Comparison of ENCODE assay signal across 22 mouse cellular contexts in the genomic region with DNA sequence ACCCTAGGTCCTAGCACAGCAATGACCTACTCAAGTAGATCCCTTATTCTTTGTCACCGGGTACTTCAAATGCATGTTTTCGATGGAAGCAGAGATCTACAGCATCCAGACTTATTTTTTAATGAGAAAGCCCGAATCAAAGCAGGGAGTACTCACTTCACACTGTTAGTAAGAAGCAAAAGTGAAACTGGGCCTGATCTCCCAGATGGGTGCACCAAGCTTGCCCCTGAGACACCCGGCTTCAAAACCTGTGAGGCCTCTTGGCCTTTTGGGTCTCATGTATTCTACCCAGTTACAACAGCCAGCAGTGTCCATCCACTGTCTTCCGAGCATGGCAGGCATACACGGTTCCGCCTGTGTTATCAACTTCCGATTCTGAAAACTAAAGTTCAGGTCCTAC. TPM values are rescaled to one million over a fixed set of nuclear protein-coding genes. Genes with fewer than 3 reads are reported as not detected.
DNase-seq lines count a peak whose midpoint lies in the region; ATAC-seq and TF ChIP-seq lines count a peak whose summit lies in the region.
"Had no signal": no experiment of that assay in that cellular context is flagged by ENCODE, and none has a peak within 500 bp of the region (broad histone marks: within the 10 kb centered on the region; RNA-seq: fewer than 3 reads in every experiment).

No protein-coding gene starts in this region.

- peaks cover 10% of the 10 kb centered on the region for H3K79me2 ChIP-seq in CH12.LX (replicated peaks; ENCODE audit: control insufficient read depth, extremely low read depth, insufficient read depth, poor library complexity, severe bottlenecking)

- H3K4me3 ChIP-seq in embryonic facial prominence, embryonic 12.5 days, result no peak overlapping the region
- H3K4me3 ChIP-seq in embryonic facial prominence, embryonic 10.5 days, result no peak overlapping the region
- H3K4me3 ChIP-seq in lung, postnatal 0 days (ENCODE audit: low read depth, low read length), result no peak overlapping the region
- peak overlapping the region in 2 of 3 experiments; percentile 16 to 31 for H3K4me3 ChIP-seq in CH12.LX (replicated peaks in 1 of 3; ENCODE audit: low read depth in 2 of 3, low read length in 2 of 3, poor library complexity in 1 of 3)
- no peak overlapping the region for H3K4me3 ChIP-seq in limb, embryonic 12.5 days (replicated peaks)
- no peak overlapping the region for H3K4me3 ChIP-seq in kidney, embryonic 16.5 days (ENCODE audit: low read length)
- H3K4me3 ChIP-seq: erythroblast, embryonic 14.5 days; forebrain, embryonic 15.5 days; midbrain, embryonic 12.5 days; myocyte had no signal

- no peaks in the 10 kb centered on the region for H3K27me3 ChIP-seq in embryonic facial prominence, embryonic 12.5 days
- no peaks in the 10 kb centered on the region for H3K27me3 ChIP-seq in embryonic facial prominence, embryonic 10.5 days (replicated peaks; ENCODE audit: low read depth, poor library complexity, severe bottlenecking)
- no peaks in the 10 kb centered on the region for H3K27me3 ChIP-seq in lung, postnatal 0 days (replicated peaks; ENCODE audit: insufficient read depth, low read length)
- no peaks in the 10 kb centered on the region for H3K27me3 ChIP-seq in CH12.LX (replicated peaks)
- no peaks in the 10 kb centered on the region for H3K27me3 ChIP-seq in limb, embryonic 12.5 days
- no peaks in the 10 kb centered on the region for H3K27me3 ChIP-seq in kidney, embryonic 16.5 days (ENCODE audit: insufficient read depth, low read length)
- H3K27me3 ChIP-seq: forebrain, embryonic 15.5 days; midbrain, embryonic 12.5 days had no signal

- no peak for TF ChIP-seq POLR2A in CH12.LX (IDR thresholded peaks at IDR 0.05; ENCODE audit: low read depth, low read length)

- 90% methylated on average over 8 of the region's 8 CpGs for WGBS in embryonic facial prominence, embryonic 12.5 days
- WGBS in embryonic facial prominence, embryonic 10.5 days, result 92% methylated on average over 8 of the region's 8 CpGs
- WGBS in lung, postnatal 0 days, result 82% methylated on average over 8 of the region's 8 CpGs
- 89% methylated on average over 8 of the region's 8 CpGs for WGBS in limb, embryonic 12.5 days
- WGBS in kidney, embryonic 16.5 days, result 88% methylated on average over 8 of the region's 8 CpGs

- no peak for TF ChIP-seq EP300 in lung, postnatal 0 days (IDR thresholded peaks at IDR 0.05)
- TF ChIP-seq EP300 in CH12.LX (IDR thresholded peaks at IDR 0.05; ENCODE audit: low read length), result 0 out of 2 replicates have a peak, but pooled peaks have one; percentile 12

- no peak for TF ChIP-seq RAD21 in CH12.LX (IDR thresholded peaks at IDR 0.05; ENCODE audit: low read depth, low read length)

- H3K4me1 ChIP-seq in embryonic facial prominence, embryonic 12.5 days, result peaks cover 23% of the 10 kb centered on the region
- peaks cover 40% of the 10 kb centered on the region for H3K4me1 ChIP-seq in embryonic facial prominence, embryonic 10.5 days
- peaks cover 19% of the 10 kb centered on the region; the same call in 1 of the 2 replicates for H3K4me1 ChIP-seq in lung, postnatal 0 days (ENCODE audit: insufficient read depth, low read depth, low read length)
- peaks cover 4 to 93% of the 10 kb centered on the region in 2 experiments for H3K4me1 ChIP-seq in CH12.LX (ENCODE audit: control insufficient read depth in 1 of 2, insufficient read depth in 2 of 2)
- H3K4me1 ChIP-seq in limb, embryonic 12.5 days (replicated peaks), result peaks cover 36% of the 10 kb centered on the region
- peaks cover 39% of the 10 kb centered on the region for H3K4me1 ChIP-seq in kidney, embryonic 16.5 days (ENCODE audit: insufficient read depth, low read length)

- no peak overlapping the region for H3K4me2 ChIP-seq in embryonic facial prominence, embryonic 12.5 days (replicated peaks)
- no peak overlapping the region for H3K4me2 ChIP-seq in lung, postnatal 0 days (replicated peaks; ENCODE audit: low read depth, low read length)
- peak overlapping the region; percentile 58 for H3K4me2 ChIP-seq in CH12.LX (ENCODE audit: insufficient read depth, low read depth, poor library complexity, severe bottlenecking)
- H3K4me2 ChIP-seq in limb, embryonic 12.5 days, result no peak overlapping the region
- H3K4me2 ChIP-seq in kidney, embryonic 16.5 days (replicated peaks; ENCODE audit: low read depth, low read length), result no peak overlapping the region
- H3K4me2 ChIP-seq: forebrain, embryonic 15.5 days; midbrain, embryonic 12.5 days had no signal

- ATAC-seq in embryonic facial prominence, embryonic 12.5 days (ENCODE audit: insufficient number of reproducible peaks, insufficient read depth, low FRiP score, low TSS enrichment), result no peak
- no peak for ATAC-seq in lung, postnatal 0 days
- no peak for ATAC-seq in limb, embryonic 12.5 days (ENCODE audit: insufficient number of reproducible peaks, insufficient read depth, low FRiP score, low TSS enrichment, low read depth)
- no peak for ATAC-seq in kidney, embryonic 16.5 days (ENCODE audit: low FRiP score, low TSS enrichment)
- ATAC-seq: forebrain, embryonic 15.5 days; hindbrain, embryonic 16.5 days had no signal

- H3K36me3 ChIP-seq in embryonic facial prominence, embryonic 12.5 days, result no peaks in the 10 kb centered on the region
- H3K36me3 ChIP-seq in embryonic facial prominence, embryonic 10.5 days (replicated peaks), result peaks cover 14% of the 10 kb centered on the region
- no peaks in the 10 kb centered on the region for H3K36me3 ChIP-seq in lung, postnatal 0 days (ENCODE audit: insufficient read depth, low read length)
- peaks cover 0 to 27% of the 10 kb centered on the region in 2 experiments for H3K36me3 ChIP-seq in CH12.LX (replicated peaks in 1 of 2; ENCODE audit: control insufficient read depth in 1 of 2, insufficient read depth in 1 of 2, low read length in 1 of 2)
- H3K36me3 ChIP-seq in limb, embryonic 12.5 days, result no peaks in the 10 kb centered on the region
- no peaks in the 10 kb centered on the region for H3K36me3 ChIP-seq in kidney, embryonic 16.5 days (ENCODE audit: insufficient read depth, low read length)
- H3K36me3 ChIP-seq: forebrain, embryonic 15.5 days; midbrain, embryonic 12.5 days had no signal

- TF ChIP-seq CTCF in lung, postnatal 0 days (IDR thresholded peaks at IDR 0.05), result no peak
- no peak for TF ChIP-seq CTCF in CH12.LX (conservative IDR thresholded peaks at IDR 0.05 in 1 of 2, IDR thresholded peaks at IDR 0.05 in 1 of 2; ENCODE audit: low read depth in 2 of 2, low read length in 2 of 2)

- no peak overlapping the region for H3K9ac ChIP-seq in embryonic facial prominence, embryonic 12.5 days
- H3K9ac ChIP-seq in lung, postnatal 0 days (replicated peaks; ENCODE audit: low read depth), result no peak overlapping the region
- H3K9ac ChIP-seq in CH12.LX (ENCODE audit: insufficient read depth, low read depth), result peak overlapping the region; percentile 12; the same call in 1 of the 2 replicates
- H3K9ac ChIP-seq in limb, embryonic 12.5 days (replicated peaks), result no peak overlapping the region
- no peak overlapping the region for H3K9ac ChIP-seq in kidney, embryonic 16.5 days (replicated peaks; ENCODE audit: low read length)
- H3K9ac ChIP-seq: forebrain, embryonic 15.5 days; midbrain, embryonic 12.5 days had no signal

- DNase-seq in embryonic facial prominence, embryonic 10.5 days (ENCODE audit: low spot score), result no peak
- no peak for DNase-seq in lung, postnatal 0 days (ENCODE audit: low spot score)
- no peak for DNase-seq in lung, postnatal 4 days
- no peak for DNase-seq in CH12.LX (ENCODE audit: extremely low read depth)
- DNase-seq in adrenal gland, postnatal 25 days, result no peak
- DNase-seq: adrenal gland, adult 8-10 months; cerebellum, adult 9-10 months; heart, adult 18-20 months; heart, postnatal 10 days; kidney, adult 2 months; layer of hippocampus, postnatal 36 days; left cerebral cortex, postnatal 4 days; lung, adult 2 months; thymus, postnatal 36 days had no signal

- H3K9me3 ChIP-seq in embryonic facial prominence, embryonic 12.5 days, result 0 out of 2 replicates have a peak, but pooled peaks cover 7% of the 10 kb centered on the region
- H3K9me3 ChIP-seq in embryonic facial prominence, embryonic 10.5 days, result peaks cover 3% of the 10 kb centered on the region; the same call in 1 of the 2 replicates
- H3K9me3 ChIP-seq in lung, postnatal 0 days (ENCODE audit: low read length), result no peaks in the 10 kb centered on the region
- peaks cover 11% of the 10 kb centered on the region for H3K9me3 ChIP-seq in CH12.LX (replicated peaks; ENCODE audit: low read length)
- H3K9me3 ChIP-seq in limb, embryonic 12.5 days, result peaks cover 11% of the 10 kb centered on the region; the same call in 1 of the 2 replicates
- H3K9me3 ChIP-seq in kidney, embryonic 16.5 days (ENCODE audit: low read length), result no peaks in the 10 kb centered on the region
- H3K9me3 ChIP-seq: forebrain, embryonic 15.5 days had no signal

- peak overlapping the region; percentile 80; the same call in 1 of the 2 replicates for H3K27ac ChIP-seq in embryonic facial prominence, embryonic 12.5 days
- H3K27ac ChIP-seq in embryonic facial prominence, embryonic 10.5 days (replicated peaks), result no peak overlapping the region
- H3K27ac ChIP-seq in lung, postnatal 0 days (ENCODE audit: low read length), result peak overlapping the region; percentile 22; the same call in 1 of the 2 replicates
- no peak overlapping the region for H3K27ac ChIP-seq in CH12.LX (ENCODE audit: insufficient read depth, low read depth)
- peak overlapping the region; percentile 87; the same call in 1 of the 2 replicates for H3K27ac ChIP-seq in limb, embryonic 12.5 days
- no peak overlapping the region for H3K27ac ChIP-seq in kidney, embryonic 16.5 days (ENCODE audit: low read length)
- H3K27ac ChIP-seq: forebrain, embryonic 15.5 days; midbrain, embryonic 12.5 days had no signal

- in situ Hi-C loops in CH12.LX (cut with MboI; ENCODE audit: low pct_ligation_motif_present, low pct_unique_long_range_greater_than_20kb, low sequenced_read_pairs), result no loop called here

- dilution Hi-C loops in CH12.LX (cut with MboI; ENCODE audit: extremely low pct_ligation_motif_present, extremely low pct_unique_long_range_greater_than_20kb, low sequenced_read_pairs), result no loop called here

RNA-seq across cellular contexts. Expression of a gene that starts 12.0 kb away (rescaled TPM):
- 17.6 and 20.2 TPM in 2 replicates for polyA plus RNA-seq in embryonic facial prominence, embryonic 12.5 days (2016; fragmentation: Nextera tagmentation; extraction: Ambion mirVana)
- polyA plus RNA-seq in embryonic facial prominence, embryonic 10.5 days (2016; fragmentation: Nextera tagmentation; extraction: Ambion mirVana), result 11.0 and 12.1 TPM in 2 replicates
- polyA plus RNA-seq in lung, postnatal 0 days (2015; fragmentation: Nextera tagmentation; extraction: Ambion mirVana), result 23.4 and 28.6 TPM in 2 replicates
- total RNA-seq in CH12.LX (2012; rRNA removed) (20.6 and 23.3 TPM in 2 replicates), CH12.LX (2014; rRNA removed) (37.5 and 39.1 TPM in 2 replicates)
- 47.4 and 61.6 TPM in 2 replicates for polyA plus RNA-seq in CH12.LX (2012; ENCODE audit: insufficient read length, low read depth)
- 16.8 and 17.4 TPM in 2 replicates for polyA plus RNA-seq in limb, embryonic 12.5 days (2016; fragmentation: Nextera tagmentation; extraction: Ambion mirVana)
- 36.4 and 36.9 TPM in 2 replicates for total RNA-seq in adrenal gland, postnatal 25 days (2021)
- 16.6 and 18.7 TPM in 2 replicates for polyA plus RNA-seq in kidney, embryonic 16.5 days (2015; fragmentation: Nextera tagmentation; extraction: Ambion mirVana)

RNA-seq across cellular contexts. Expression of a gene that starts 53.6 kb away (rescaled TPM):
- polyA plus RNA-seq in embryonic facial prominence, embryonic 12.5 days (2016; fragmentation: Nextera tagmentation; extraction: Ambion mirVana), result 14.4 and 14.7 TPM in 2 replicates
- 16.4 and 16.6 TPM in 2 replicates for polyA plus RNA-seq in embryonic facial prominence, embryonic 10.5 days (2016; fragmentation: Nextera tagmentation; extraction: Ambion mirVana)
- polyA plus RNA-seq in lung, postnatal 0 days (2015; fragmentation: Nextera tagmentation; extraction: Ambion mirVana), result 14.6 and 15.3 TPM in 2 replicates
- total RNA-seq in CH12.LX (2012; rRNA removed) (1.2 and 1.7 TPM in 2 replicates), CH12.LX (2014; rRNA removed) (1.4 and 2.8 TPM in 2 replicates)
- 1.4 and 1.6 TPM in 2 replicates for polyA plus RNA-seq in CH12.LX (2012; ENCODE audit: insufficient read length, low read depth)
- polyA plus RNA-seq in limb, embryonic 12.5 days (2016; fragmentation: Nextera tagmentation; extraction: Ambion mirVana), result 14.0 and 14.1 TPM in 2 replicates
- total RNA-seq in adrenal gland, postnatal 25 days (2021), result 635 and 725 TPM in 2 replicates
- 41.6 and 43.4 TPM in 2 replicates for polyA plus RNA-seq in kidney, embryonic 16.5 days (2015; fragmentation: Nextera tagmentation; extraction: Ambion mirVana)

Comparison
In these comparisons a context has a peak if more than half of its experiments do, and no peak if none do; other contexts are left out.
1. H3K27ac ChIP-seq: peak in embryonic facial prominence, embryonic 12.5 days (single experiment), lung, postnatal 0 days (single experiment) and limb, embryonic 12.5 days (single experiment); none in embryonic facial prominence, embryonic 10.5 days (single experiment), CH12.LX (single experiment) and kidney, embryonic 16.5 days (single experiment).
2. H3K4me3 ChIP-seq: peak in CH12.LX (2 of 3); none in embryonic facial prominence, embryonic 12.5 days (single experiment), embryonic facial prominence, embryonic 10.5 days (single experiment), lung, postnatal 0 days (single experiment), limb, embryonic 12.5 days (single experiment) and kidney, embryonic 16.5 days (single experiment).